Mouse (Mus musculus): ENCODE measurements around the gene Hmga2. TPM values are rescaled to one million over a fixed set of nuclear protein-coding genes. Genes with fewer than 3 reads are reported as not detected.

The Hmga2 gene
- total RNA-seq, 1 experiment, result 21.6 TPM

- Histone ChIP-seq H3K4me1 (ENCODE audit: control insufficient read depth in 2 of 2, insufficient read depth in 2 of 2, low read length in 2 of 2, poor library complexity in 1 of 2) (peaks cover 0 to 10% of the 10 kb centered on the region in 2 experiments; a peak in 2 of 4 replicates), H3K9me3 (ENCODE audit: control insufficient read depth, insufficient read depth, low read depth, low read length) (no peaks in the 10 kb centered on the region), H3K9ac (ENCODE audit: insufficient read depth, low read depth, low read length, poor library complexity, severe bottlenecking) (peak overlapping the region; percentile 24; the same call in 1 of the 2 replicates), H3K36me3 (ENCODE audit: control insufficient read depth, insufficient read depth, low read length, poor library complexity, severe bottlenecking) (no peaks in the 10 kb centered on the region), H3K4me3 (ENCODE audit: insufficient read depth in 1 of 2, low read depth in 1 of 2, low read length in 2 of 2, poor library complexity in 1 of 2, severe bottlenecking in 1 of 2) (no peak overlapping the region), H3K27ac (ENCODE audit: insufficient read depth, low read depth, low read length, poor library complexity, severe bottlenecking) (no peak overlapping the region)
- in situ Hi-C loops (cut with MboI; ENCODE audit: low sequenced_read_pairs in 2 of 2, unreplicated experiment in 2 of 2), result no loop called here
- TF ChIP-seq HCFC1 (IDR thresholded peaks at IDR 0.05; ENCODE audit: borderline replicate concordance, insufficient read depth, low read length) (no peak), ZNF384 (IDR thresholded peaks at IDR 0.05; ENCODE audit: low read depth, low read length) (no peak), MAFK (IDR thresholded peaks at IDR 0.05; ENCODE audit: insufficient read depth, low read depth, low read length) (no peak), ZC3H11A (IDR thresholded peaks at IDR 0.05; ENCODE audit: borderline replicate concordance, low read depth, low read length) (no peak), CHD2 (IDR thresholded peaks at IDR 0.05; ENCODE audit: low read depth, low read length) (no peak)
- DNase-seq (ENCODE audit: low read depth, low spot score), result peak; percentile 26
Observed at GRCm38 (mm10) chr10:120487881-120488280, 11.6 kb upstream of the Hmga2 start.

- Histone ChIP-seq H3K4me1 (ENCODE audit: control insufficient read depth in 2 of 2, insufficient read depth in 2 of 2, low read length in 2 of 2, poor library complexity in 1 of 2) (peaks cover 0 to 10% of the 10 kb centered on the region in 2 experiments; a peak in 2 of 4 replicates), H3K4me3 (ENCODE audit: insufficient read depth in 1 of 2, low read depth in 1 of 2, low read length in 2 of 2, poor library complexity in 1 of 2, severe bottlenecking in 1 of 2) (no peak overlapping the region), H3K36me3 (ENCODE audit: control insufficient read depth, insufficient read depth, low read length, poor library complexity, severe bottlenecking) (no peaks in the 10 kb centered on the region), H3K9me3 (ENCODE audit: control insufficient read depth, insufficient read depth, low read depth, low read length) (no peaks in the 10 kb centered on the region), H3K9ac (ENCODE audit: insufficient read depth, low read depth, low read length, poor library complexity, severe bottlenecking) (no peak overlapping the region), H3K27ac (ENCODE audit: insufficient read depth, low read depth, low read length, poor library complexity, severe bottlenecking) (no peak overlapping the region; the same call in 1 of the 2 replicates)
- TF ChIP-seq MAFK (IDR thresholded peaks at IDR 0.05; ENCODE audit: insufficient read depth, low read depth, low read length), result no peak
- TF ChIP-seq HCFC1 (IDR thresholded peaks at IDR 0.05; ENCODE audit: borderline replicate concordance, insufficient read depth, low read length), result no peak
- TF ChIP-seq ZC3H11A (IDR thresholded peaks at IDR 0.05; ENCODE audit: borderline replicate concordance, low read depth, low read length), result no peak
- no peak for TF ChIP-seq ZNF384 (IDR thresholded peaks at IDR 0.05; ENCODE audit: low read depth, low read length)
- no peak for TF ChIP-seq CHD2 (IDR thresholded peaks at IDR 0.05; ENCODE audit: low read depth, low read length)
- in situ Hi-C loops (cut with MboI; ENCODE audit: low sequenced_read_pairs in 2 of 2, unreplicated experiment in 2 of 2), result no loop called here
- peak; percentile 27 for DNase-seq (ENCODE audit: low read depth, low spot score)
Observed at GRCm38 (mm10) chr10:120485461-120485860, 9.2 kb upstream of the Hmga2 start.

GRCm38 (mm10) chr10:120484144-120484543 is 7.9 kb upstream of the Hmga2 start:
- DNase-seq (ENCODE audit: low read depth, low spot score), result no peak
- H3K9me3 ChIP-seq (ENCODE audit: control insufficient read depth, insufficient read depth, low read depth, low read length), result no peaks in the 10 kb centered on the region
- in situ Hi-C loops (cut with MboI; ENCODE audit: low sequenced_read_pairs in 2 of 2, unreplicated experiment in 2 of 2), result no loop called here

DNA sequence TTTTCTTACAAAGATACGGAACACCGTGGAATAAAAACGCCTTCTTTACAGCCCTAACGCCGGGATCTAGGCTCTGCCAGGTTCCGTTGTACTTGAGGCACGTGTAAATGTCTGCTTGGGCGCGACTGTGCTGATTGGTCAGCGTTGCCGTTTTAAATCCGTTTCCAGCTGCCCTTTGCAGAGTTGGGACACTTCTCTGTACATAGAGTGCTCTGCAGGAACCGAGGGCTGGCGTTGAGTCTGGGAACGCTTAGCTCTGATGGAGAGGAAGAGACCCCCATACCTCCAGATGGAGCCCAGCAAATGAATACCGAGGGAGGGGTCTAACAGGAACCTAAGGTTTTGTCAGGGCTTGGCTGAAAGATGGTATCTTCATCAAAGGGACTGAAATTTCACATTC is 1.9 kb upstream of the Hmga2 start:
- H3K9me3 ChIP-seq (ENCODE audit: control insufficient read depth, insufficient read depth, low read depth, low read length), result no peaks in the 10 kb centered on the region
- H3K4me3 ChIP-seq (ENCODE audit: insufficient read depth in 1 of 2, low read depth in 1 of 2, low read length in 2 of 2, poor library complexity in 1 of 2, severe bottlenecking in 1 of 2), result peak overlapping the region in 1 of 2 experiments; percentile 10; a peak in 1 of 4 replicates
- H3K4me1 ChIP-seq (ENCODE audit: control insufficient read depth in 2 of 2, insufficient read depth in 2 of 2, low read length in 2 of 2, poor library complexity in 1 of 2), result peaks cover 0 to 5% of the 10 kb centered on the region in 2 experiments; a peak in 2 of 4 replicates
- H3K27ac ChIP-seq (ENCODE audit: insufficient read depth, low read depth, low read length, poor library complexity, severe bottlenecking), result no peak overlapping the region
- no peaks in the 10 kb centered on the region for H3K36me3 ChIP-seq (ENCODE audit: control insufficient read depth, insufficient read depth, low read length, poor library complexity, severe bottlenecking)
- TF ChIP-seq HCFC1 (IDR thresholded peaks at IDR 0.05; ENCODE audit: borderline replicate concordance, insufficient read depth, low read length) (no peak), CHD2 (IDR thresholded peaks at IDR 0.05; ENCODE audit: low read depth, low read length) (no peak), MAFK (IDR thresholded peaks at IDR 0.05; ENCODE audit: insufficient read depth, low read depth, low read length) (no peak), ZNF384 (IDR thresholded peaks at IDR 0.05; ENCODE audit: low read depth, low read length) (no peak), ZC3H11A (IDR thresholded peaks at IDR 0.05; ENCODE audit: borderline replicate concordance, low read depth, low read length) (no peak)
- in situ Hi-C loops (cut with MboI; ENCODE audit: low sequenced_read_pairs in 2 of 2, unreplicated experiment in 2 of 2), result no loop called here
- no peak overlapping the region for H3K9ac ChIP-seq (ENCODE audit: insufficient read depth, low read depth, low read length, poor library complexity, severe bottlenecking)
- DNase-seq (ENCODE audit: low read depth, low spot score), result peak; percentile 19

More at GRCm38 (mm10) chr10:120484144-120484543, 7.9 kb upstream of the Hmga2 start:
- H3K36me3 ChIP-seq (ENCODE audit: control insufficient read depth, insufficient read depth, low read length, poor library complexity, severe bottlenecking), result no peaks in the 10 kb centered on the region
- TF ChIP-seq ZNF384 (IDR thresholded peaks at IDR 0.05; ENCODE audit: low read depth, low read length) (no peak), ZC3H11A (IDR thresholded peaks at IDR 0.05; ENCODE audit: borderline replicate concordance, low read depth, low read length) (no peak), HCFC1 (IDR thresholded peaks at IDR 0.05; ENCODE audit: borderline replicate concordance, insufficient read depth, low read length) (no peak), MAFK (IDR thresholded peaks at IDR 0.05; ENCODE audit: insufficient read depth, low read depth, low read length) (no peak), CHD2 (IDR thresholded peaks at IDR 0.05; ENCODE audit: low read depth, low read length) (no peak)
- peaks cover 0 to 10% of the 10 kb centered on the region in 2 experiments; a peak in 2 of 4 replicates for H3K4me1 ChIP-seq (ENCODE audit: control insufficient read depth in 2 of 2, insufficient read depth in 2 of 2, low read length in 2 of 2, poor library complexity in 1 of 2)
- H3K4me3 ChIP-seq (ENCODE audit: insufficient read depth in 1 of 2, low read depth in 1 of 2, low read length in 2 of 2, poor library complexity in 1 of 2, severe bottlenecking in 1 of 2), result no peak overlapping the region
- no peak overlapping the region for H3K27ac ChIP-seq (ENCODE audit: insufficient read depth, low read depth, low read length, poor library complexity, severe bottlenecking)
- no peak overlapping the region for H3K9ac ChIP-seq (ENCODE audit: insufficient read depth, low read depth, low read length, poor library complexity, severe bottlenecking)

All from ES-E14 (cell line).